Mouse (Mus musculus) ES-Bruce4 (cell line): Measurements from ENCODE around the gene Siah1b.

Source experiments
- CTCF ChIP-seq: IDR thresholded peaks from one replicate; pipeline ENCODE4 v1.8.1; 2011; ENCODE audit warnings: low read depth, low read length
- EP300 ChIP-seq: IDR thresholded peaks from 2 replicates; pipeline ENCODE4 v1.6.1; 2011; ENCODE audit warnings: low read depth, low read length; ENCODE audit not compliant: insufficient read depth
- POLR2A ChIP-seq: IDR thresholded peaks from one replicate; pipeline ENCODE4 v1.8.1; 2011; ENCODE audit warnings: low read length; ENCODE audit not compliant: insufficient read depth

GRCm38 (mm10) chrX:164035401-164035800 lies 40.9 kb downstream of the Siah1b start:
- TF ChIP-seq CTCF (no peak), POLR2A (no peak), EP300 (no peak)
